Mouse (Mus musculus): ENCODE measurements around the gene Kcnj2. TPM values are rescaled to one million over a fixed set of nuclear protein-coding genes. Genes with fewer than 3 reads are reported as not detected.

Gene Kcnj2
- polyA plus RNA-seq, 1 experiment from 2014 or later = 0.26 TPM

DNA sequence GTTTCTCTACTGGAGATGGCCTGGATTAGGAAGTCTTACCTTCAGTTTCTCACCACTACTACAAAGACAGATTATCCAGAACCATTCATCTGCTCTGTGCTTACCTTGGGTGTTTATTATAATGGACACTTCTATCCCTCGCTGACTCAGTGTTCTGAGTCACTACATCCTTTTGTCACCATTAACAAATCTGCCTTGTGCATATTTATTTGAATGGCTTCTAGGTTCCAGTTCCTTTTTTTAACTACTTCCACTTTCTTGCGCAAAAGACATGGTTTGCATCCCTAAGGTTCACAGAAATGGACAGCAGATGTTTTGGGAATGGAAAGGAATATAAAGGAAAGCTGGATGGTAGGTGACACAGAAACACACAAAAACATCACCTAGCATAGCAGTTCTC is 27.0 kb downstream of the Kcnj2 start:
- no peak for ATAC-seq (ENCODE audit: insufficient read depth)
- H3K36me3 ChIP-seq (replicated peaks) = no peaks in the 10 kb centered on the region
- no peak overlapping the region for H3K4me2 ChIP-seq
- H3K4me3 ChIP-seq (replicated peaks) = no peak overlapping the region
- no peak overlapping the region for H3K27ac ChIP-seq (replicated peaks)
- H3K27me3 ChIP-seq = no peaks in the 10 kb centered on the region
- no peak overlapping the region for H3K9ac ChIP-seq
- WGBS (ENCODE audit: insufficient replicate concordance) = 35% methylated on average over 2 of the region's 2 CpGs
- no peaks in the 10 kb centered on the region for H3K9me3 ChIP-seq (replicated peaks)
- no peaks in the 10 kb centered on the region for H3K4me1 ChIP-seq (replicated peaks)

DNA sequence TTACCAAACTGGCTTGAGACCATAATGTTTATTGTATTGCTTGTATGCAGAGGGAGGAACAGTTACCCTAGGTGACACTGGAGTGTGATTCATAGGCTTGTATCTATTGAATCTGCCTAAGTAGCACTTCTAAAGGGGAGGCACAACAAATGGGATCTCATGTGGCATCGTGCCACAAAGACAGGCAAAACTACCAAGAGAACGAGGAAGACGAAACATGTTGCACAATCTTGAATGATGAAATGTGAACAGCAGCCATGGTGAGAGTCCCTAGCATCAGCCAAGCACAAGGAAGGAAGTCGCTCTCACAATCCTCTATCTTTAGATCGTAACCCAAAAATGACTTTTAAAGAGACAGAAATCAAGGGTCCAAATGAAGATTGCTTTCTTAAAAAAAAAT is 30.6 kb downstream of the Kcnj2 start:
- H3K36me3 ChIP-seq (replicated peaks) = no peaks in the 10 kb centered on the region
- H3K4me3 ChIP-seq (replicated peaks) = no peak overlapping the region
- WGBS (ENCODE audit: insufficient replicate concordance) = 44% methylated on average over 5 of the region's 5 CpGs
- no peak overlapping the region for H3K27ac ChIP-seq (replicated peaks)
- no peak overlapping the region for H3K9ac ChIP-seq
- H3K4me1 ChIP-seq (replicated peaks) = no peaks in the 10 kb centered on the region
- H3K4me2 ChIP-seq = no peak overlapping the region
- H3K9me3 ChIP-seq (replicated peaks) = no peaks in the 10 kb centered on the region
- H3K27me3 ChIP-seq = no peaks in the 10 kb centered on the region
- ATAC-seq (ENCODE audit: insufficient read depth) = no peak

DNA sequence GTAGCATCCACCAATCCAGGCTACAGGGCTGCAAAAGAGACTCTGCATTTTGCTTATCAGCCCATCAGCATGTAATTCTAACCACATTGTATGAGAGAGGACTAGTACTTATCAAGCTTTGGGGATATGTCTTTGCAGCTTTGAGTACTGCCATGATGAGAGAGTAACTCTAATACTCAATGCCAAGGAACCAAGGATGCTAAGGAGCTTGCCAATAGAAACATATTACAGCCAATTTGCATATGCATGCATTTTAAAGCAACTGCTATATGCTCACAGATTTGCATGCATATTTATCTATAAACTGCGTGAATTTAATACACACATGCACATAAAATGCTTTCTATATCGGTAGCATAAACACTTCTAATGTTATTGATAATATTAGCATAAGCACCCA is 34.2 kb downstream of the Kcnj2 start:
- Histone ChIP-seq H3K9ac (no peak overlapping the region), H3K27ac (replicated peaks) (no peak overlapping the region), H3K27me3 (no peaks in the 10 kb centered on the region), H3K4me3 (replicated peaks) (no peak overlapping the region), H3K4me1 (replicated peaks) (no peaks in the 10 kb centered on the region), H3K36me3 (replicated peaks) (no peaks in the 10 kb centered on the region), H3K4me2 (no peak overlapping the region), H3K9me3 (replicated peaks) (no peaks in the 10 kb centered on the region)
- ATAC-seq (ENCODE audit: insufficient read depth) = no peak
- WGBS (ENCODE audit: insufficient replicate concordance) = 48% methylated on average over 2 of the region's 2 CpGs

DNA sequence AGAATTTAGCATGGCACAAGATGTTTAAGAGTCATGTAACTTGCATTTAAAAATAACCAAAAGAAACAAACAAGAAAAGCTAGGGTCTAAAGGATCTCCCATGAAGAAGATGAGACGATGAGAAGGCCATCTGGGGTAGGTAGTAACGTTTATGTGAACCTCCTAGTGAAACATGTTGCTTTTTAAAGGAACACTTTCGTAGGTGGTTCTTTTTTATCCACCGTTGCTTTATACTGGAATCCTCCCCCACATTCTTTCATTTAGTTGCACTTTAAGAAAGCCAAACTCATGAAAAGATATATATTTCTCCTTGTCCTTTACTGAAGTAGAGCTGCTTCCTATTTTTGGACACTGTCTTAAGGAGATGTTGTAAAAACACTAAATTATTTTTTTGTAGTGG is 34.7 kb downstream of the Kcnj2 start:
- Histone ChIP-seq H3K27me3 (no peaks in the 10 kb centered on the region), H3K4me2 (no peak overlapping the region), H3K4me3 (replicated peaks) (no peak overlapping the region), H3K36me3 (replicated peaks) (no peaks in the 10 kb centered on the region), H3K4me1 (replicated peaks) (no peaks in the 10 kb centered on the region), H3K27ac (replicated peaks) (no peak overlapping the region), H3K9ac (no peak overlapping the region), H3K9me3 (replicated peaks) (no peaks in the 10 kb centered on the region)
- no peak for ATAC-seq (ENCODE audit: insufficient read depth)
- 53% methylated on average over 4 of the region's 4 CpGs for WGBS (ENCODE audit: insufficient replicate concordance)

DNA sequence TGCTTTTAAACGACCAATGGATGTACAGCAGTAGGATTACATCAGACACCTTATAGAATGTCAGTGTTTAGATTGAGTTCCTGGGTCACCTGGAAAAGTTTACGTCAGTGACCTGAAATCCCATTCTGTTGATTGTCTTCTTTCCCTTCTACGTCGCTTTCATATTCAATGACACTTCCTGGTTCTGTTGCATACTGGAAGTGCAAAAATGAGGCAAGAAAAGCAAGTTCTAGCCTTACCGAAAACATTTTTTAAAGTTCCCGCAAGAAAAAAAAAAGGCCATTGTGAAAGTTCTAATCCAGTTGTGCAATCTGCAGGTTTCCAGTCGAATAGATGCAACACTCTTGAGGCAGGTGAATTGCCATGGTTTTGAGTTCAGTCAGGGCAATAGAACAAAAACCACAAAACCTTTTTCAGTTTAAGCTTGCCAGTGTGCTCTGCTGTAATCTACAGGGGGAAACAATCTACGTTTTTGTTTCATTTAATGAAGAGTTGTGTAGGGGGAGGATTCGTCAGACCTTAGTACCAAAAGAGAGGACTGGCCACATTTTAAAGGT is 35.7 kb downstream of the Kcnj2 start:
- Histone ChIP-seq H3K4me3 (replicated peaks) (no peak overlapping the region), H3K27ac (replicated peaks) (no peak overlapping the region), H3K4me1 (replicated peaks) (no peaks in the 10 kb centered on the region), H3K27me3 (no peaks in the 10 kb centered on the region), H3K4me2 (no peak overlapping the region), H3K9ac (no peak overlapping the region), H3K9me3 (replicated peaks) (no peaks in the 10 kb centered on the region), H3K36me3 (replicated peaks) (no peaks in the 10 kb centered on the region)
- ATAC-seq (ENCODE audit: insufficient read depth) = no peak
- 52% methylated on average over 9 of the region's 9 CpGs for WGBS (ENCODE audit: insufficient replicate concordance)

DNA sequence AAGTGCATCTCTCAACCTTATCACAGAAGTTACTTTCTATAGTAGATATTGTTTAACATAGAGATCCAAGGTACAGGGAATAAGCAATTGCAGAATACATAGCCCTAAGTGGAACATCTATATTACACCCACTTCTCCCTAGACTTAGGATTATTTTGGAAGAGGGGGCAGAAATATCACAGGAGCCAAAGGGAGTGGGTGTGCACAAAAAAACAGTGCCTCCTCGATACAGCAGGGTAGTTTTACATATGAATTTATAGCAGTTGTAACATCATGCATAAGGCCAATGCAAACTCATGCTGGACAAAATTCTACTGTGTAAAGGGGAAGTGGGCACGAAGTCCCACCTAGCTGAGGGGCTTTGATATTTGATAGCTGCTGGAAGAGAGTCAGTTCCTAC is 38.5 kb downstream of the Kcnj2 start:
- no peak overlapping the region for H3K4me3 ChIP-seq (replicated peaks)
- WGBS (ENCODE audit: insufficient replicate concordance) = 31% methylated on average over 2 of the region's 2 CpGs
- H3K9me3 ChIP-seq (replicated peaks) = no peaks in the 10 kb centered on the region
- no peaks in the 10 kb centered on the region for H3K27me3 ChIP-seq
- H3K9ac ChIP-seq = no peak overlapping the region
- H3K27ac ChIP-seq (replicated peaks) = no peak overlapping the region
- no peak for ATAC-seq (ENCODE audit: insufficient read depth)
- H3K36me3 ChIP-seq (replicated peaks) = no peaks in the 10 kb centered on the region
- no peaks in the 10 kb centered on the region for H3K4me1 ChIP-seq (replicated peaks)
- no peak overlapping the region for H3K4me2 ChIP-seq

DNA sequence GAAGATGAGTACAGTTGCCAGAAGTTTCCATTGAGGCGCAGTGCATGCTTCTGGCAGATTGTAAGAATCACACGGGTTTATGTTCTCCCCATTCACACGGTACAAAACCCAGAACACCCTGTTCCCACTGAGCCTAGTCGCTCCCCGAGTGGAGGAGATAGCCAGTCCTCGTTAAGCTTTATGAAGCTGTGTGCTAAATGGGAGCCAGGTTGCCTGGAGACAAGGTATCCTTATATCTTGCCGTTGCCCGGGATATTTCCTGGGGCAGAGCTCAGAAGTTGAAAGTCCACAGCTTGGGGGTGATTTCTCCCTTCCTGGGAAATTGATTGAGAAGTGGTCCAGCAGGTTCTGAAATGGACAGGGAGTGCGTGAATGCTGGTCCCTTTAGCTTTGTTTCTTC is 42.2 kb downstream of the Kcnj2 start:
- no peaks in the 10 kb centered on the region for H3K27me3 ChIP-seq
- no peaks in the 10 kb centered on the region for H3K36me3 ChIP-seq (replicated peaks)
- no peak overlapping the region for H3K4me2 ChIP-seq
- no peak for ATAC-seq (ENCODE audit: insufficient read depth)
- H3K4me1 ChIP-seq (replicated peaks) = no peaks in the 10 kb centered on the region
- H3K4me3 ChIP-seq (replicated peaks) = no peak overlapping the region
- H3K9ac ChIP-seq = no peak overlapping the region
- WGBS (ENCODE audit: insufficient replicate concordance) = 64% methylated on average over 9 of the region's 9 CpGs
- no peaks in the 10 kb centered on the region for H3K9me3 ChIP-seq (replicated peaks)
- no peak overlapping the region for H3K27ac ChIP-seq (replicated peaks)

DNA sequence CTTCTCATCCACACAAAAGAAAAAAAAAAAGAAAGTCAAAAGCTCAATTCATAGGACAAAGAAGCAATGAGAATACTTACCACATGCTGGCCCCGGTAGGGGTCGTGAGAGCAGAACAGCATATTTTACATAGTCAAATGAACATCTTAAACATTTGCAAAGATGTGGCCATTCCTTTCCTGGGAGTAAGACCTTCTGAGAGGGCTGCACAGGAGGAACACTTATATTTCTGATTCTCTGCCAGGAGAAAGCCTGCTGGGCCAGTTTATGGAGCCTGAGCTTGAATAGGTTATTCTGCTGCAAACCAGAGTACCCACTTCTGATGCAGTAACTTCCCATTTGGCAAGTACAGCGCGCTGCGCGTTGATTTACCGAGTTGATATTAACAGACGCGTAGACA is 55.5 kb downstream of the Kcnj2 start:
- no peak overlapping the region for H3K27ac ChIP-seq (replicated peaks)
- no peak for ATAC-seq (ENCODE audit: insufficient read depth)
- H3K4me3 ChIP-seq (replicated peaks) = no peak overlapping the region
- H3K36me3 ChIP-seq (replicated peaks) = no peaks in the 10 kb centered on the region
- H3K4me2 ChIP-seq = no peak overlapping the region
- H3K27me3 ChIP-seq = no peaks in the 10 kb centered on the region
- H3K4me1 ChIP-seq (replicated peaks) = no peaks in the 10 kb centered on the region
- no peak overlapping the region for H3K9ac ChIP-seq
- H3K9me3 ChIP-seq (replicated peaks) = no peaks in the 10 kb centered on the region
- WGBS (ENCODE audit: insufficient replicate concordance) = 78% methylated on average over 9 of the region's 9 CpGs

DNA sequence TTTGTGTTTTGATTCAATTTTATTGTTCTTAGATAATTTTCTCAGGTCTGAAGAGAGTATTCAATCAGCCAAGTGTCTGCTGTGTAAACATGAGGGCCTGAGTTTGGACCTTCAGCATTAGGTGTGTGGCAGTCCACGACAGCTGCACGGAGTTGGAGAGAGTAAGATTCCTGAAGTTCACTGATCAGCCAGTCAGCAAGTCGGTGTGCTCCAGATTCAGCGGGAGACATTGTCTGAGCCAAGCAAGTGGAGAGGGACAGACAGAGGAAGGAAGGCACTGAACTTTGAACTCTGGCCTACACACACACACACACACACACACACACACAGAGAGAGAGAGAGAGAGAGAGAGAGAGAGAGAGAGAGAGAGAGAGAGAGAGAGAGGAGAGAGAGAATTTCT is 57.4 kb downstream of the Kcnj2 start:
- no peaks in the 10 kb centered on the region for H3K27me3 ChIP-seq
- H3K4me3 ChIP-seq (replicated peaks) = no peak overlapping the region
- no peak overlapping the region for H3K27ac ChIP-seq (replicated peaks)
- no peak overlapping the region for H3K4me2 ChIP-seq
- H3K36me3 ChIP-seq (replicated peaks) = no peaks in the 10 kb centered on the region
- WGBS (ENCODE audit: insufficient replicate concordance) = 54% methylated on average over 4 of the region's 4 CpGs
- no peaks in the 10 kb centered on the region for H3K4me1 ChIP-seq (replicated peaks)
- H3K9ac ChIP-seq = no peak overlapping the region
- no peak for ATAC-seq (ENCODE audit: insufficient read depth)
- no peaks in the 10 kb centered on the region for H3K9me3 ChIP-seq (replicated peaks)

DNA sequence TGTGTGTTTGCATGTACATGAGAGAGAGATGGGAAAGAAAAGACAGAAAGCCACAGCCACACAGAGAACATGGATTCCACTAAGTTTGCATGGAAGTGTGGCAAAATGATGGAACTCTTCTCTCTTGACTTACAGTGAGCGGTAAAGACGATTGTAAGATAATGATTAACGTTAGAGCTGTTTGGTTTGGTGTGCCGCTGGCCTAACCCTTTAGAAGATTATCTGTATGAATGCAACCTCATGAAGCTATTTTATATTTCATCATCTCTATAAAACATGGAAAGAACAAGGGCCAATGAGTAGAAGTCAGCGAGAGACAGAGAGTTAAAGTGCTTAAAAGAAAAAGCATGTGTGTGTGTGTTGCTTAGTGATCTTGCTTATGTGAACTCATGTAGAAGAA is 60.0 kb downstream of the Kcnj2 start:
- 69% methylated on average over 5 of the region's 5 CpGs for WGBS (ENCODE audit: insufficient replicate concordance)

More for the DNA sequence above, 60.0 kb downstream of the Kcnj2 start:
- Histone ChIP-seq H3K4me1 (replicated peaks) (no peaks in the 10 kb centered on the region), H3K36me3 (replicated peaks) (no peaks in the 10 kb centered on the region), H3K9me3 (replicated peaks) (no peaks in the 10 kb centered on the region), H3K27me3 (no peaks in the 10 kb centered on the region), H3K4me2 (no peak overlapping the region), H3K4me3 (replicated peaks) (no peak overlapping the region), H3K9ac (no peak overlapping the region), H3K27ac (replicated peaks) (no peak overlapping the region)
- ATAC-seq (ENCODE audit: insufficient read depth) = no peak

All from liver, embryonic 15.5 days (tissue).